Mouse (Mus musculus): Measurements from ENCODE around the gene Tbc1d19. TPM values are rescaled to one million over a fixed set of nuclear protein-coding genes. Genes with fewer than 3 reads are reported as not detected.

Tbc1d19 gene
- 54.4 and 60.6 TPM in 2 replicates for polyA plus RNA-seq (2015; fragmentation: Nextera tagmentation; extraction: Ambion mirVana)

DNA sequence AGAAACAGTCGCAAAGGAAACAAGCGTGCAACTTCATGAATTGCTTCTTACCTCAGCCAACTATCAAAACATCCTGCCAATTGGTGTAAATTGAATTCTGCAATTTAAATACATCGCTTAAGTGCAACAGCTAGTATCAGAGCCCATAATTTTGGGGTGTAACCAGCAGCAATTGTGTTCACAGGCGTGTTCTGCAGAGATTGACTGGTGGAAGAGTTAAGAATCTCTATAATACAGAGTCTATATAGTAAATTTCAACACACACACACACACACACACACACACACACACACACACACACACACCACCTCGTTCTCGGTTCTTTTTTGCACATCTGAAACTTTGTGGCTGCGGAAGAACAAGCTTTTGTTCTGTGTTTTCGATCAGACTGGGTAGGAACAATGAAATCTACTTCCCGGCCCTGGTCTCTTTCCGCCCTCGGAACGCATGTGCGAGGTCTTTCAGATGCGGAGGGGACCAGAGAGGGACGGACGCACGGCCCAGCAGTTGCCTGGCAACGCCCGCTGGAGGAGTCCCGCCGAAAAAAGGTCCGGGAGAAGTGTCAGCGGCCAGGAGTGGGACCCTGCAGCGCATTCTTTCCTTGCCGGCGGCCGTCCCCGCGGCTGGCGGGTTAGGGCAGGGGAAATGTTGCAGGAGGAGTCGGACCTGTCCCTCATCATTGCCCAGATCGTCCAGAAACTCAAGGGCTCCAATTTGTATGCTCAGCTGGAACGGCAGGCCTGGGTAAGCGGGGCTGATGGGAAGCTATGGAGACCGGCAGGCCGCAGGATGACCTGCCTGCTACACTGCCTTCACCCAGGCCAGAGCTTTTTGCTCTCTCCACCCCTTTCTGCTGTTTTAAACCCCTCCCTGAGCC is at the start of gene Tbc1d19:
Gene Tbc1d19 (plus strand): TSS at position 492 of the 877 bp plus-strand sequence.
- WGBS: 6% methylated on average over 36 of the region's 36 CpGs
- Histone ChIP-seq H3K27ac (peak within 1 kb of the TSS; percentile 73), H3K9me3 (no peaks in the 10 kb centered on the region)

DNA sequence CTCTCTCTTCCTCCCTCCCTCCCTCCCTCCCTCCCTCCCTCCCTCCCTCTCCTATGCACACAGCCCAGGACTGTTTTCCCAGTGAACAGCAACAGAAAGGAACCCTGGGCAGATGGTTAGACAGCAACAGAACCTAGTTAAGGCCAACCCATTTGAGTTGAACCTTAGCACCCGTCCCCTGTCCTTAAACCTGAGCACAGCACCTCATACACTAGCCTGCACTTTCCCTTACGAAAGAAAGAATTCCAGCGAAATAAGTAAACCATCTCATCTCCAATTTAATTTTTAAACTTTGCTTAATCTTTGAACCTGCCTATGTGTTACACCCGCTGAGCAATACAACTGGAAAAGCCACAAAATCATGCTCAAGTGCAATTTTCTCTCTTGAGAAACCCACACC is 49.5 kb upstream of the Tbc1d19 start:
- H3K9ac ChIP-seq: no peak overlapping the region
- H3K9me3 ChIP-seq: no peaks in the 10 kb centered on the region
- WGBS: 76% methylated on average over 4 of the region's 4 CpGs
- H3K4me3 ChIP-seq: no peak overlapping the region
- no peak for ATAC-seq (ENCODE audit: borderline replicate concordance, extremely low read depth, low FRiP score, low TSS enrichment)
- no peak overlapping the region for H3K4me2 ChIP-seq
- no peaks in the 10 kb centered on the region for H3K4me1 ChIP-seq
- no peak overlapping the region for H3K27ac ChIP-seq
- no peaks in the 10 kb centered on the region for H3K36me3 ChIP-seq
- H3K27me3 ChIP-seq: no peaks in the 10 kb centered on the region

More for the DNA sequence above, at the start of gene Tbc1d19:
- Histone ChIP-seq H3K9ac (peak within 1 kb of the TSS; percentile 63), H3K4me1 (peaks cover 10% of the 10 kb centered on the region; the same call in 1 of the 2 replicates), H3K27me3 (no peaks in the 10 kb centered on the region), H3K36me3 (no peaks in the 10 kb centered on the region), H3K4me3 (peak within 1 kb of the TSS; percentile 75), H3K4me2 (peak within 1 kb of the TSS; percentile 71)
- peak; percentile 99 for ATAC-seq (ENCODE audit: borderline replicate concordance, extremely low read depth, low FRiP score, low TSS enrichment)

DNA sequence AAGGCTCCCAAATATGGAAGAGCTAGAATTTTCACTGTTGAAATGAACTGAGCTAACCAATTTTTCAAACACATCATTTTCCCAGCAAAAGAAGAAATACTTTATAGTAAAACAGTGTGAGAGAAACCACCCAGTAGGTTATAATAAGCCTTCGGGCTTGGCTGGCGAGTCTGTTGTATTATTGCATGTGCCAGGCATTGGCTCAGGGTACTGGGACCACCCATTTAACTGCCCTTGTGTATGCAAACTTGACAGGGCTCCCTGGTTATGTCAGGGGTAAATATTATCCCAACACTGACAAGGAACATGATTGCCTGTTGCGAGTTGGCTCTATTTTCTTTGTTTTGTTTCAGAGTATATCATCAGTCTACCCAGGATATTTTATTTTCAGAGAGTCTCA is 48.5 kb upstream of the Tbc1d19 start:
- no peak overlapping the region for H3K27ac ChIP-seq

DNA sequence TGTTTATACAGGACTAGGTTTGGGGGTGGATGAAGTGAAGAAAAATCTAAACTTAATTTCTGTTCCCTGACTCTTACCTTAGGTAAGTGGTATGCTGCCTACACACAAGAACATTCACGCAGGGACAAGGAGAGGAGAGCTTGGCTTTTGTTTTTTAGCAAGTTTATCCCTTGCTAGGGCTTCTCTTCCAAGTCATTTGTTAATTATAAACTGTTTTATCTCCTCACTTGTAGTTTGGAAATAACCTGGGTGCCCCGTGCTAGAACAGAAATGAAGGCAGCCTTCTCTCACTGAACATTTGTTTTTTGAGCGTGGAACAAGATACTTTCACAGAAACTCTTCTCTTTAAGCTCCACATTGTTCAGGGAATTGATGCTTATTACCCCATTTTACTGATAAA is 48.1 kb upstream of the Tbc1d19 start:
- Histone ChIP-seq H3K9ac (no peak overlapping the region), H3K4me1 (no peaks in the 10 kb centered on the region), H3K9me3 (no peaks in the 10 kb centered on the region), H3K4me2 (no peak overlapping the region), H3K4me3 (no peak overlapping the region), H3K36me3 (no peaks in the 10 kb centered on the region), H3K27ac (no peak overlapping the region), H3K27me3 (no peaks in the 10 kb centered on the region)
- no peak for ATAC-seq (ENCODE audit: borderline replicate concordance, extremely low read depth, low FRiP score, low TSS enrichment)
- 74% methylated on average over 3 of the region's 3 CpGs for WGBS

More for the DNA sequence above, 48.5 kb upstream of the Tbc1d19 start:
- H3K4me3 ChIP-seq: no peak overlapping the region
- H3K4me2 ChIP-seq: no peak overlapping the region
- no peaks in the 10 kb centered on the region for H3K36me3 ChIP-seq
- no peaks in the 10 kb centered on the region for H3K9me3 ChIP-seq
- WGBS: 76% methylated on average over 3 of the region's 3 CpGs
- H3K9ac ChIP-seq: no peak overlapping the region
- no peak for ATAC-seq (ENCODE audit: borderline replicate concordance, extremely low read depth, low FRiP score, low TSS enrichment)
- no peaks in the 10 kb centered on the region for H3K27me3 ChIP-seq
- H3K4me1 ChIP-seq: no peaks in the 10 kb centered on the region

DNA sequence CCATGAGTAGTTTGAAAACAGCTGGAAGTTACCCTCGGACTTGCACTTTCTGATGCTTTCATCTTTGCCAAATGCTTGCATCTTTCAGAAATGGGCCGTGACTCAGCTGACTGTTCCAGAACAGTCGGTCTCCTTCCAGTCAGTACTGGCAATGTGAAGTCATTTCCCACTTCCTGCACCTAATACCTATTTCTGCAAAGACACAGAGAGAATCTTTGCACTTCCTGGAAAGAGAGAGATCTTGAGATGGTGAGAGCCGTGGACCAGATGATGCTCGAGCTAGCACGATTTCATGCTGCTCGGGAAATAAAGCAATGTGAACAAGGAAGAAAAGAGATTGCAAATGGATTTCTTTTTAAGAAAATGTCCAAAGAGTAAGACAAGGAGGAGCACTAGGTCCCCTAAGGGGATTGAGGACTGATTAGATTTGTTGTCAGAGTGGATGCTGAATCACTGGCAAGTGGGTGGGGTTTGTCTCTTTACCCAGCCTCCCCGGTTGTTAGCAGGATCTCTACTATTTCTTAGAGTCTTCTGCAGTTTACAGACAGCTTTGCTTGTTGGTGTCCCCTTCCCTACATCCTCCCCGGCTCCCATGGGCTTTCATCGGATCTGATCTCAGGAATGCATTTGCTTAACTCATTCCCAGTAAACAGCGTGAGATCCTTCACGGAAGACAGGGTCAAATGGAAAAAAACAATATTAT is 24.4 kb upstream of the Tbc1d19 start:
- H3K4me1 ChIP-seq: no peaks in the 10 kb centered on the region
- H3K27me3 ChIP-seq: no peaks in the 10 kb centered on the region
- no peak overlapping the region for H3K4me3 ChIP-seq
- no peaks in the 10 kb centered on the region for H3K9me3 ChIP-seq
- ATAC-seq (ENCODE audit: borderline replicate concordance, extremely low read depth, low FRiP score, low TSS enrichment): no peak
- H3K27ac ChIP-seq: no peak overlapping the region
- H3K4me2 ChIP-seq: no peak overlapping the region
- no peak overlapping the region for H3K9ac ChIP-seq
- WGBS: 50% methylated on average over 12 of the region's 12 CpGs
- no peaks in the 10 kb centered on the region for H3K36me3 ChIP-seq

DNA sequence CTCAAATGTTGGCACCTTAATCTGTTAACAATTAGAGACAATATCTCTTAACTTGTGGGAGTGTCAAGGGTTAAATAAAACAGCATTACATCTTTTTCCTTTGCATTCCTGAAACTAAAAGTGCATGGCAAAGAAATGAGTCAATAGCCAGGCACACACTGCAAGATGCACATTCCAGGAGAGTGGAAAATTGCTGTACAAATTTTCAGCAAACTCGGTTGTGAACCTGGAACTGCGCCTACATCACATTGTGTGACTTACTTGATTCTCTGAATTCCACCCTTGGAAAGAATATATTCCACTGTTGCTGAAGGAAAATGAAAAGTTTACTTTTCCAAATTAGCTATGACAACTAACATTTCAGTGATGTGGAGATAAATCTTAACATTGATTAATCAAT is 8.0 kb upstream of the Tbc1d19 start:
- H3K9me3 ChIP-seq: no peaks in the 10 kb centered on the region
- no peaks in the 10 kb centered on the region for H3K36me3 ChIP-seq
- no peak overlapping the region for H3K4me3 ChIP-seq
- no peaks in the 10 kb centered on the region for H3K27me3 ChIP-seq
- no peaks in the 10 kb centered on the region for H3K4me1 ChIP-seq
- no peak overlapping the region for H3K9ac ChIP-seq
- no peak for ATAC-seq (ENCODE audit: borderline replicate concordance, extremely low read depth, low FRiP score, low TSS enrichment)
- WGBS: 52% methylated on average over 2 of the region's 2 CpGs
- H3K27ac ChIP-seq: no peak overlapping the region
- H3K4me2 ChIP-seq: no peak overlapping the region

DNA sequence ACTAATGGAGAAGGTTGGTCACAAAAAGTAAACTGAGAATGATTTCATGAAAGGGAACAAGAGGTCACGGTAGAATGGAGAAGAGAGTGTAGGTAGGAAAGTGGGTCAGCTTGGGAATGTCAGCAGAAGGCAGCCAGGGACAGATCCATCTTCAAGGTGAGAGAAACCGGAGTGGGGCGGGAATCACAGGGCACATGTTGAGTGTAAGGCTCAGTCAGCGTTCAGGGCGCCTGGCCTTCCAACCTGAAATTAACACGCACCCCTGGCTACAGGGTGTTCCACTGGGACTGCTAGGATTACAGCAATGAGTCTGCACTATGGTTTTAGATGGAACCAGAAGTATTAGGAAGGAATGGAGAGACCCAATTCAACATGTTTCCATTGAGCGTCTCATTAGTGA is 10.3 kb downstream of the Tbc1d19 start:
- no peak for ATAC-seq (ENCODE audit: borderline replicate concordance, extremely low read depth, low FRiP score, low TSS enrichment)
- Histone ChIP-seq H3K9me3 (no peaks in the 10 kb centered on the region), H3K4me1 (no peaks in the 10 kb centered on the region), H3K27me3 (no peaks in the 10 kb centered on the region), H3K4me2 (no peak overlapping the region), H3K36me3 (no peaks in the 10 kb centered on the region), H3K27ac (no peak overlapping the region), H3K9ac (no peak overlapping the region), H3K4me3 (no peak overlapping the region)
- 90% methylated on average over 7 of the region's 7 CpGs for WGBS

DNA sequence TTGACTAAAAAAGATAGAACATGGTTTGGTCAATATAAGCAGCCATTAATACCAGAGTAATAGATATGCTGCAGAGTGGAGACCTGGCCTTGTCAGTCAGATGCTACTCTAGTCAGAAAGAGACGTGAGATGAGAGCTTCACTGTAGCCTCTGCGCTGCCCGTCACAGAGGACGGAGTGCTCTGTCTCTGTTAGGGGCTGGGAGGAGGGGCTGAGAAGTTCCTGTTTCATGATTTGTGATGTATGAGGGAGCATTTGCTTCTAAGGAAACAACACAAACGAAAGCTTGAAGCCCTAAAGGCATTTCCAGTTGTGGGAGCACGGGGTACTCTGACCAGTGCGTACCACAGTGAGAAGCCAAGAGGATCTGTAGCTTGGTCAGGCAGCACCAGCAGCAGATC is 16.5 kb downstream of the Tbc1d19 start:
- Histone ChIP-seq H3K4me3 (no peak overlapping the region), H3K27ac (no peak overlapping the region), H3K36me3 (no peaks in the 10 kb centered on the region), H3K9me3 (no peaks in the 10 kb centered on the region), H3K4me2 (no peak overlapping the region), H3K27me3 (no peaks in the 10 kb centered on the region), H3K4me1 (no peaks in the 10 kb centered on the region), H3K9ac (no peak overlapping the region)
- no peak for ATAC-seq (ENCODE audit: borderline replicate concordance, extremely low read depth, low FRiP score, low TSS enrichment)
- WGBS: 67% methylated on average over 7 of the region's 7 CpGs

DNA sequence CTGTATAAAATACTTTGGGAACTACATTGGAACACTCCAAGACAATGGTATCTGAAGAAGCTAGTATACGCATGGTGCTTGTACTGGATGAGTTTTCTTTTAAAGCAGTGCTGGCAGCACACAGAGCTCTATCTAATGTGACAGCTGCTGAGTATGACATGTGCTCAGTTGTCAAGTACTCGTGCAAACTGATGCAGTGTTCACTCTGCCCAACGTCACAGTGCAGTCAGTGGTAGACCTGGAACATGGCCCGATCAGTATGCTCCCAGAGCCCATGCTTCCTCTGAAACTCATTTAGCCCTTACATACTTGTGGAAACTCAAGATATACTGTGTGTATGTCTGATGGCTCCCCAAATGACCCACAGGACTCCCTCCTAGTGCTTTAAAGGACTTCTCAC is 25.1 kb downstream of the Tbc1d19 start:
- ATAC-seq (ENCODE audit: borderline replicate concordance, extremely low read depth, low FRiP score, low TSS enrichment): no peak
- Histone ChIP-seq H3K4me1 (no peaks in the 10 kb centered on the region), H3K27me3 (no peaks in the 10 kb centered on the region), H3K4me3 (no peak overlapping the region), H3K9me3 (no peaks in the 10 kb centered on the region), H3K4me2 (no peak overlapping the region), H3K27ac (no peak overlapping the region), H3K9ac (no peak overlapping the region), H3K36me3 (no peaks in the 10 kb centered on the region)
- WGBS: 78% methylated on average over 4 of the region's 4 CpGs

DNA sequence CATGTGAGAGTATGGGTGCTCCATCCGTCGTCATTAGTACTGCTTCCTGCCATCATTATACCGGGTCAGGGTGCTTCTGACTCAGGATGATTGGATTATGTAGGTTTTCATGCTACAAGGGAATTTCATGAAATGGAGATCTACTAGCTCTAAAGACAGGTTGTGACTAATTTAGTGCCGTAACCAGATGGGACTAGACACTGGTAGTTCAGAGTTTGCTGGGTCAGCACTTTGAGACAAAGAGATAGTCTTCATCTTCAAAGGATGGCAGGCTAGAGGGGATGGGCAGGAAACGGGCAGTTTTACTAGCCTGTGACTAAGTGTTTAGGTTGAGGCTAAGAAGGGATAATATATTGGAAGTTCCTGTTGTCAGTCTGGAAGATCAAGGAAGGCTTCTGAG is 31.9 kb downstream of the Tbc1d19 start:
- no peak overlapping the region for H3K4me2 ChIP-seq

DNA sequence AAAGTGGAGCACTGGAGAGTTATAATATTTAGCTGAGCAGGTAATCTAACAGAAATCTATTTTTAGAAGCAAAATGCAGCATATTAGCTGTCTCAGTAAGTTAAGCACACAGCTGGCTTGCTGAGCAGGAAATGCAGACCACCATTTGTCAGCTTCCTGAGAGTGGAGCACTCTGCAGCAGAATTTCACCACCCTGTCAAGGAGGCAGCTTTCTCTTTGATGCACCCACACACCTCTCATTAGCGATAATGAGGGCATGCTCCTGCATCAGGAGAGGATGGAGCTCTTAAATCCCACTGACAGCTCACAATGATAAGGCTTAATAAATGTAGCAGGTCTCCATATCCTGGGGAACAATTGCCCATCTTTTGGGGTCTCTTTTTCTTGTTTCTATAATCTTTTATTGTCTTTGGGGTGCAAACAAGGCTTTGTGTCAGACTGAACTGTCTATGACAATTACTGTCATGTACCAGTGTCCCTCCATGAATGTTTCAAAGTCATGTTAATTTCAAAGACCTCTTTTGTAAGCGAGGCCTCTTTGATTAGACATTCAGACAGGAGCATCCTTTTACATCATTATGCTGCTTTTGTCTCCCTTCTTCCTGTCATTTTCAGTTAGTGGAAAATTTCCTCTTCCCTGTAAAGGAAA is 39.0 kb downstream of the Tbc1d19 start:
- ATAC-seq (ENCODE audit: borderline replicate concordance, extremely low read depth, low FRiP score, low TSS enrichment): no peak
- Histone ChIP-seq H3K36me3 (peaks cover 15% of the 10 kb centered on the region; the same call in 1 of the 2 replicates), H3K9me3 (no peaks in the 10 kb centered on the region), H3K4me2 (no peak overlapping the region), H3K4me1 (no peaks in the 10 kb centered on the region), H3K27me3 (no peaks in the 10 kb centered on the region), H3K9ac (no peak overlapping the region), H3K27ac (no peak overlapping the region), H3K4me3 (no peak overlapping the region)
- WGBS: 58% methylated on average over 2 of the region's 2 CpGs

More for the DNA sequence above, 31.9 kb downstream of the Tbc1d19 start:
- H3K4me1 ChIP-seq: no peaks in the 10 kb centered on the region
- no peak for ATAC-seq (ENCODE audit: borderline replicate concordance, extremely low read depth, low FRiP score, low TSS enrichment)
- no peak overlapping the region for H3K4me3 ChIP-seq
- no peaks in the 10 kb centered on the region for H3K9me3 ChIP-seq
- 84% methylated on average over 5 of the region's 5 CpGs for WGBS
- H3K9ac ChIP-seq: no peak overlapping the region
- H3K36me3 ChIP-seq: 0 out of 2 replicates have a peak, but pooled peaks cover 2% of the 10 kb centered on the region
- no peak overlapping the region for H3K27ac ChIP-seq
- no peaks in the 10 kb centered on the region for H3K27me3 ChIP-seq

DNA sequence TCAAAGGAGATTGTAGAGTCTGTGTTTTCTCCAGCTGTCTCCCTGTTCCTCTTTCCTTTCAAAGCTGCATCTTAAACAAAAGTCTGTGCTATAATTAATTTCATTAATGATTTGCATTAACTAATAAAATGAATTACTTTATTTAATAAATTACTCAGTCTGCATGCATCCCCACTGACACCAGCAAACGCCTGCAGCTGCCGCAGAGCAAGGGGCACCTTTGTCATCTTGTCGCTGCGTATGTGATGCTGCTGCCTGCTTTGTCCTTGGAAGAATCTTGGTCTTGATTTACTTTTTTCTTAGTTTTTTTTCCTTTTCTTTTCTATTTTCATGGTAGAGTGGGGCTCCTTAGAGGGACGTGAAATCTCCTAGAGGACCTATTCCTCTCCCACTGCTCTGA is 43.2 kb downstream of the Tbc1d19 start:
- no peak for ATAC-seq (ENCODE audit: borderline replicate concordance, extremely low read depth, low FRiP score, low TSS enrichment)
- Histone ChIP-seq H3K4me2 (no peak overlapping the region), H3K4me3 (no peak overlapping the region), H3K4me1 (no peaks in the 10 kb centered on the region), H3K9me3 (no peaks in the 10 kb centered on the region), H3K27me3 (no peaks in the 10 kb centered on the region), H3K27ac (no peak overlapping the region), H3K36me3 (peaks cover 23% of the 10 kb centered on the region; the same call in 1 of the 2 replicates), H3K9ac (no peak overlapping the region)
- 90% methylated on average over 5 of the region's 5 CpGs for WGBS

Data from lung, embryonic 15.5 days (tissue).